In genomic region chr9:110656249-110657221, GRCm38 (mm10) we compare ENCODE assay signal across 8 mouse cellular contexts. TPM values are rescaled to one million over a fixed set of nuclear protein-coding genes. Genes with fewer than 3 reads are reported as not detected.
DNase-seq lines count a peak whose midpoint lies in the region; ATAC-seq and TF ChIP-seq lines count a peak whose summit lies in the region.

Gene Ccdc12, plus strand, starts transcription at chr9:110656503.

- H3K4me1 ChIP-seq in heart, embryonic 12.5 days (replicated peaks) = peaks cover 50% of the 10 kb centered on the region
- peaks cover 17% of the 10 kb centered on the region for H3K4me1 ChIP-seq in kidney, postnatal 0 days (replicated peaks; ENCODE audit: insufficient read depth, low read length)
- peaks cover 60% of the 10 kb centered on the region for H3K4me1 ChIP-seq in liver, embryonic 11.5 days (replicated peaks; ENCODE audit: control insufficient read depth, insufficient read depth, low read length)
- peaks cover 13% of the 10 kb centered on the region for H3K4me1 ChIP-seq in stomach, embryonic 14.5 days (ENCODE audit: control insufficient read depth, insufficient read depth, low read length)

- TF ChIP-seq CTCF in kidney, postnatal 0 days (IDR thresholded peaks at IDR 0.05; ENCODE audit: low read depth) = peak; percentile 44; the same call in 1 of the 2 replicates

- DNase-seq in CD4-positive helper T cell, adult 2 months (ENCODE audit: low read depth, low spot score) = peak; percentile 98
- DNase-seq in brain, embryonic 18.5 days (ENCODE audit: low read depth, low spot score) = peak; percentile 97
- peak; percentile 99 for DNase-seq in kidney, postnatal 0 days (ENCODE audit: low spot score)
- peak; percentile 93 for DNase-seq in liver, embryonic 11.5 days (ENCODE audit: low spot score)
- peak; percentile 98 for DNase-seq in naive thymus-derived CD4-positive, alpha-beta T cell, adult 2 months (ENCODE audit: low read depth)

- H3K4me3 ChIP-seq in heart, embryonic 12.5 days = peak within 1 kb of the TSS; percentile 84
- H3K4me3 ChIP-seq in kidney, postnatal 0 days (replicated peaks; ENCODE audit: low read depth, low read length) = peak within 1 kb of the TSS; percentile 65
- H3K4me3 ChIP-seq in liver, embryonic 11.5 days (ENCODE audit: low read depth, low read length) = peak within 1 kb of the TSS; percentile 65
- H3K4me3 ChIP-seq in stomach, embryonic 14.5 days (ENCODE audit: low read depth, low read length) = peak within 1 kb of the TSS; percentile 50

- peak within 1 kb of the TSS; percentile 91 for H3K27ac ChIP-seq in heart, embryonic 12.5 days (ENCODE audit: poor library complexity, severe bottlenecking)
- H3K27ac ChIP-seq in kidney, postnatal 0 days = peak within 1 kb of the TSS; percentile 92
- H3K27ac ChIP-seq in liver, embryonic 11.5 days (ENCODE audit: low read depth, low read length) = peak within 1 kb of the TSS; percentile 73
- peak within 1 kb of the TSS; percentile 75 for H3K27ac ChIP-seq in stomach, embryonic 14.5 days (ENCODE audit: low read length)

- H3K4me2 ChIP-seq in heart, embryonic 12.5 days = peak within 1 kb of the TSS; percentile 71
- peak within 1 kb of the TSS; percentile 59 for H3K4me2 ChIP-seq in kidney, postnatal 0 days (ENCODE audit: low read length)
- H3K4me2 ChIP-seq in liver, embryonic 11.5 days = peak within 1 kb of the TSS; percentile 79
- peak within 1 kb of the TSS; percentile 75 for H3K4me2 ChIP-seq in stomach, embryonic 14.5 days (replicated peaks; ENCODE audit: low read depth, low read length)

- H3K36me3 ChIP-seq in heart, embryonic 12.5 days = peaks cover 7% of the 10 kb centered on the region; the same call in 1 of the 2 replicates
- H3K36me3 ChIP-seq in kidney, postnatal 0 days (ENCODE audit: insufficient read depth, low read length) = 0 out of 2 replicates have a peak, but pooled peaks cover 8% of the 10 kb centered on the region
- H3K36me3 ChIP-seq in liver, embryonic 11.5 days (ENCODE audit: control insufficient read depth, insufficient read depth, low read length) = no peaks in the 10 kb centered on the region
- no peaks in the 10 kb centered on the region for H3K36me3 ChIP-seq in stomach, embryonic 14.5 days (ENCODE audit: control insufficient read depth, insufficient read depth, low read length)

- 0 out of 2 replicates have a peak, but pooled peaks cover 12% of the 10 kb centered on the region for H3K27me3 ChIP-seq in heart, embryonic 12.5 days (replicated peaks)
- no peaks in the 10 kb centered on the region for H3K27me3 ChIP-seq in kidney, postnatal 0 days (ENCODE audit: insufficient read depth, low read length)
- peaks cover 7% of the 10 kb centered on the region; the same call in 1 of the 2 replicates for H3K27me3 ChIP-seq in liver, embryonic 11.5 days (replicated peaks; ENCODE audit: control insufficient read depth, insufficient read depth, low read length)
- H3K27me3 ChIP-seq in stomach, embryonic 14.5 days (ENCODE audit: control insufficient read depth, insufficient read depth, low read length) = peaks cover 15% of the 10 kb centered on the region

- under 1% methylated on average over 52 of the region's 52 CpGs for WGBS in heart, embryonic 12.5 days
- 2% methylated on average over 52 of the region's 52 CpGs for WGBS in kidney, postnatal 0 days
- under 1% methylated on average over 52 of the region's 52 CpGs for WGBS in liver, embryonic 11.5 days
- WGBS in stomach, embryonic 14.5 days = under 1% methylated on average over 52 of the region's 52 CpGs

- ATAC-seq in erythroid progenitor cell, adult 5-6 weeks (replicated peaks; ENCODE audit: low FRiP score, poor library complexity, severe bottlenecking) = peak; percentile 82
- peak; percentile 90 for ATAC-seq in heart, embryonic 12.5 days (ENCODE audit: insufficient number of reproducible peaks, low FRiP score)
- peak; percentile 91 for ATAC-seq in kidney, postnatal 0 days (replicated peaks; ENCODE audit: low FRiP score, low read depth)
- ATAC-seq in liver, embryonic 11.5 days (replicated peaks; ENCODE audit: low FRiP score) = peak; percentile 86
- ATAC-seq in stomach, embryonic 14.5 days (ENCODE audit: insufficient number of reproducible peaks, insufficient read depth, low FRiP score, low read depth) = peak; percentile 91

- H3K9ac ChIP-seq in heart, embryonic 12.5 days = peak within 1 kb of the TSS; percentile 90
- peak within 1 kb of the TSS; percentile 77 for H3K9ac ChIP-seq in kidney, postnatal 0 days (ENCODE audit: low read depth, low read length)
- H3K9ac ChIP-seq in liver, embryonic 11.5 days (ENCODE audit: low read depth, low read length) = peak within 1 kb of the TSS; percentile 73
- peak within 1 kb of the TSS; percentile 52 for H3K9ac ChIP-seq in stomach, embryonic 14.5 days (replicated peaks; ENCODE audit: low read depth, low read length)

- H3K9me3 ChIP-seq in heart, embryonic 12.5 days (replicated peaks) = no peaks in the 10 kb centered on the region
- H3K9me3 ChIP-seq in kidney, postnatal 0 days (replicated peaks; ENCODE audit: low read length) = no peaks in the 10 kb centered on the region
- no peaks in the 10 kb centered on the region for H3K9me3 ChIP-seq in liver, embryonic 11.5 days (ENCODE audit: control insufficient read depth, low read length)
- H3K9me3 ChIP-seq in stomach, embryonic 14.5 days (ENCODE audit: control insufficient read depth, low read depth, low read length) = no peaks in the 10 kb centered on the region

RNA-seq across cellular contexts. Expression of gene Ccdc12, which starts in this region (rescaled TPM):
- 59.8 and 67.1 TPM in 2 replicates for total RNA-seq in erythroid progenitor cell, adult 5-6 weeks (2015; ENCODE audit: low replicate concordance)
- total RNA-seq in erythroid progenitor cell, adult 5-6 weeks (2017; ENCODE audit: low replicate concordance) = 32.8 and 34.5 TPM in 2 replicates
- 120 and 123 TPM in 2 replicates for polyA plus RNA-seq in heart, embryonic 12.5 days (2016; fragmentation: Nextera tagmentation; extraction: Ambion mirVana)
- 153 and 154 TPM in 2 replicates for polyA plus RNA-seq in kidney, postnatal 0 days (2015; fragmentation: Nextera tagmentation; extraction: Ambion mirVana)
- 161 TPM in 2 replicates for polyA plus RNA-seq in liver, embryonic 11.5 days (2014; fragmentation: Nextera tagmentation; extraction: Ambion mirVana)
- 138 TPM in 2 replicates for polyA plus RNA-seq in stomach, embryonic 14.5 days (2014; fragmentation: Nextera tagmentation; extraction: Ambion mirVana)

Comparison
In these comparisons a context has a peak if more than half of its experiments do, and no peak if none do; other contexts are left out.
1. Peak in every context shown above with its lines: DNase-seq, ATAC-seq, H3K4me3 ChIP-seq and H3K27ac ChIP-seq.